Comparison of ENCODE assay signal across 9 mouse cellular contexts in genomic region chr2:30667468-30667867, GRCm38 (mm10).
DNase-seq lines count a peak whose midpoint lies in the region; ATAC-seq and TF ChIP-seq lines count a peak whose summit lies in the region.
"Had no signal": no experiment of that assay in that cellular context is flagged by ENCODE, and none has a peak within 500 bp of the region (broad histone marks: within the 10 kb centered on the region; RNA-seq: fewer than 3 reads in every experiment).

No protein-coding gene starts in this region.

- no peak overlapping the region for H3K4me2 ChIP-seq in intestine, embryonic 14.5 days (ENCODE audit: low read length)
- no peak overlapping the region for H3K4me2 ChIP-seq in intestine, postnatal 0 days (replicated peaks; ENCODE audit: low read depth)
- H3K4me2 ChIP-seq in forebrain, embryonic 11.5 days (ENCODE audit: low read depth, low read length, severe bottlenecking), result no peak overlapping the region
- no peak overlapping the region for H3K4me2 ChIP-seq in midbrain, embryonic 14.5 days (ENCODE audit: low read length)

- peak overlapping the region; percentile 51; the same call in 1 of the 2 replicates for H3K27ac ChIP-seq in intestine, embryonic 14.5 days (ENCODE audit: low read depth)
- no peak overlapping the region for H3K27ac ChIP-seq in intestine, postnatal 0 days (ENCODE audit: low read depth, low read length)
- H3K27ac ChIP-seq in forebrain, embryonic 11.5 days (ENCODE audit: low read depth, low read length), result peak overlapping the region; percentile 58
- peak overlapping the region; percentile 81 for H3K27ac ChIP-seq in midbrain, embryonic 14.5 days (replicated peaks; ENCODE audit: low read depth, low read length)

- H3K27me3 ChIP-seq in intestine, embryonic 14.5 days (replicated peaks; ENCODE audit: control insufficient read depth, insufficient read depth, low read length), result no peaks in the 10 kb centered on the region
- no peaks in the 10 kb centered on the region for H3K27me3 ChIP-seq in intestine, postnatal 0 days (replicated peaks; ENCODE audit: control insufficient read depth, insufficient read depth, low read length)
- H3K27me3 ChIP-seq in forebrain, embryonic 11.5 days (ENCODE audit: control insufficient read depth, insufficient read depth, low read length), result no peaks in the 10 kb centered on the region
- no peaks in the 10 kb centered on the region for H3K27me3 ChIP-seq in midbrain, embryonic 14.5 days (ENCODE audit: control insufficient read depth, insufficient read depth, low read length)

- H3K9ac ChIP-seq in intestine, embryonic 14.5 days (ENCODE audit: low read length), result no peak overlapping the region
- no peak overlapping the region for H3K9ac ChIP-seq in intestine, postnatal 0 days (ENCODE audit: low read depth, low read length)
- peak overlapping the region; percentile 41; the same call in 1 of the 2 replicates for H3K9ac ChIP-seq in forebrain, embryonic 11.5 days (ENCODE audit: low read length)
- 0 out of 2 replicates have a peak overlapping the region, but pooled peaks have one; percentile 16 for H3K9ac ChIP-seq in midbrain, embryonic 14.5 days (replicated peaks; ENCODE audit: low read length)

- no peaks in the 10 kb centered on the region for H3K36me3 ChIP-seq in intestine, embryonic 14.5 days (ENCODE audit: control insufficient read depth, insufficient read depth, low read length)
- H3K36me3 ChIP-seq in intestine, postnatal 0 days (ENCODE audit: control insufficient read depth, insufficient read depth), result no peaks in the 10 kb centered on the region
- no peaks in the 10 kb centered on the region for H3K36me3 ChIP-seq in forebrain, embryonic 11.5 days (ENCODE audit: control insufficient read depth, insufficient read depth, low read length)
- H3K36me3 ChIP-seq in midbrain, embryonic 14.5 days (ENCODE audit: control insufficient read depth, insufficient read depth, low read length), result no peaks in the 10 kb centered on the region

- no peak for ATAC-seq in intestine, embryonic 14.5 days (replicated peaks; ENCODE audit: low FRiP score, low TSS enrichment, low read depth)
- ATAC-seq in intestine, postnatal 0 days, result no peak
- ATAC-seq in forebrain, embryonic 11.5 days (replicated peaks; ENCODE audit: low FRiP score), result no peak
- ATAC-seq in midbrain, embryonic 14.5 days (ENCODE audit: low FRiP score, low TSS enrichment), result no peak

- no peak for TF ChIP-seq CTCF in intestine, postnatal 0 days (IDR thresholded peaks at IDR 0.05; ENCODE audit: low read depth)

- DNase-seq in intestine, embryonic 14.5 days (ENCODE audit: low spot score), result no peak
- DNase-seq in forebrain, embryonic 11.5 days (ENCODE audit: low spot score), result no peak
- DNase-seq in heart, postnatal 10 days, result peak; percentile 78 to 86
- peak; percentile 63 for DNase-seq in midbrain, embryonic 14.5 days
- DNase-seq in thymus, postnatal 14 days, result no peak
- no peak for DNase-seq in left cerebral cortex, postnatal 25 days (ENCODE audit: low spot score in 2 of 2)
- no peak for DNase-seq in thymus, adult 18-20 months
- DNase-seq: cerebellum, postnatal 25 days had no signal

- intact Hi-C loops in heart, postnatal 10 days (cut with DNase I), result no loop called here
- intact Hi-C loops in left cerebral cortex, postnatal 25 days (cut with DNase I), result no loop called here

- H3K4me3 ChIP-seq in intestine, embryonic 14.5 days (ENCODE audit: low read depth, low read length), result no peak overlapping the region
- no peak overlapping the region for H3K4me3 ChIP-seq in intestine, postnatal 0 days (ENCODE audit: low read depth, low read length)
- H3K4me3 ChIP-seq in forebrain, embryonic 11.5 days (ENCODE audit: low read depth, low read length), result no peak overlapping the region
- no peak overlapping the region for H3K4me3 ChIP-seq in midbrain, embryonic 14.5 days (replicated peaks; ENCODE audit: low read depth, low read length)

- H3K9me3 ChIP-seq in intestine, embryonic 14.5 days (ENCODE audit: control insufficient read depth, low read length), result no peaks in the 10 kb centered on the region
- H3K9me3 ChIP-seq in intestine, postnatal 0 days (ENCODE audit: control insufficient read depth), result no peaks in the 10 kb centered on the region
- H3K9me3 ChIP-seq in forebrain, embryonic 11.5 days (ENCODE audit: control insufficient read depth, low read length), result no peaks in the 10 kb centered on the region
- H3K9me3 ChIP-seq in midbrain, embryonic 14.5 days (ENCODE audit: control insufficient read depth, low read length), result no peaks in the 10 kb centered on the region

- H3K4me1 ChIP-seq in intestine, embryonic 14.5 days (replicated peaks; ENCODE audit: control insufficient read depth, insufficient read depth, low read length), result peaks cover 12% of the 10 kb centered on the region; the same call in 1 of the 2 replicates
- H3K4me1 ChIP-seq in intestine, postnatal 0 days (replicated peaks; ENCODE audit: control insufficient read depth, insufficient read depth, low read length), result no peaks in the 10 kb centered on the region
- peaks cover 7% of the 10 kb centered on the region for H3K4me1 ChIP-seq in forebrain, embryonic 11.5 days (replicated peaks; ENCODE audit: control insufficient read depth, insufficient read depth, low read length)
- peaks cover 21% of the 10 kb centered on the region for H3K4me1 ChIP-seq in midbrain, embryonic 14.5 days (ENCODE audit: control insufficient read depth, insufficient read depth, low read length)

- WGBS in intestine, embryonic 14.5 days, result 23% methylated on average over 8 of the region's 8 CpGs
- 28% methylated on average over 8 of the region's 8 CpGs for WGBS in intestine, postnatal 0 days
- WGBS in forebrain, embryonic 11.5 days, result 17% methylated on average over 8 of the region's 8 CpGs
- WGBS in midbrain, embryonic 14.5 days, result 4% methylated on average over 8 of the region's 8 CpGs

Comparison
In these comparisons a context has a peak if more than half of its experiments do, and no peak if none do; other contexts are left out.
1. DNase-seq: peak in heart, postnatal 10 days (2 of 2) and midbrain, embryonic 14.5 days (single experiment); none in intestine, embryonic 14.5 days (single experiment), forebrain, embryonic 11.5 days (single experiment), thymus, postnatal 14 days (single experiment), left cerebral cortex, postnatal 25 days (0 of 2) and thymus, adult 18-20 months (0 of 2).
2. H3K9ac ChIP-seq: peak in forebrain, embryonic 11.5 days (single experiment) and midbrain, embryonic 14.5 days (single experiment); none in intestine, embryonic 14.5 days (single experiment) and intestine, postnatal 0 days (single experiment).